Mouse (Mus musculus) intestine, embryonic 14.5 days (tissue): ENCODE results near the gene Ttc12. TPM values are rescaled to one million over a fixed set of nuclear protein-coding genes. Genes with fewer than 3 reads are reported as not detected.

Experiments
- ATAC-seq: fragments of 200-750 bp; cut with Nextera tagmentation; replicated peaks from 2 replicates; pipeline ENCODE4 v1.8.0; 2017; ENCODE audit warnings: low read depth, moderate number of reproducible peaks, moderate TSS enrichment, moderate library complexity; ENCODE audit not compliant: low FRiP score, low TSS enrichment
- DNase-seq: peaks from one replicate; pipeline ENCODE4 v3.0.0-alpha.2; 2018; ENCODE audit warnings: low spot score
- H3K27ac ChIP-seq: fragments of 300-500 bp; sonication (generic); 2 replicates; pipeline ENCODE4 v1.5.1; 2014; ENCODE audit warnings: low read depth, mild to moderate bottlenecking, control low read depth
- H3K27me3 ChIP-seq: fragments of 300-500 bp; sonication (generic); replicated peaks from 2 replicates; pipeline ENCODE4 v1.6.1; 2014; ENCODE audit warnings: low read length, control low read depth; ENCODE audit not compliant: control insufficient read depth, insufficient read depth
- H3K36me3 ChIP-seq: fragments of 300-500 bp; sonication (generic); 2 replicates; pipeline ENCODE4 v1.6.1; 2014; ENCODE audit warnings: low read length, control low read depth; ENCODE audit not compliant: control insufficient read depth, insufficient read depth
- H3K4me1 ChIP-seq: fragments of 300-500 bp; sonication (generic); replicated peaks from 2 replicates; pipeline ENCODE4 v1.6.1; 2014; ENCODE audit warnings: low read length, control low read depth, mixed read lengths; ENCODE audit not compliant: control insufficient read depth, insufficient read depth
- H3K4me2 ChIP-seq: fragments of 300-500 bp; sonication (generic); 2 replicates; pipeline ENCODE4 v1.6.1; 2014; ENCODE audit warnings: low read length
- H3K4me3 ChIP-seq: fragments of 300-500 bp; sonication (generic); 2 replicates; pipeline ENCODE4 v1.5.1; 2014; ENCODE audit warnings: low read depth, low read length, control low read depth, mixed read lengths
- H3K9ac ChIP-seq: fragments of 300-500 bp; sonication (generic); 2 replicates; pipeline ENCODE4 v1.6.1; 2014; ENCODE audit warnings: mild to moderate bottlenecking, low read length
- H3K9me3 ChIP-seq: fragments of 300-500 bp; sonication (generic); 2 replicates; pipeline ENCODE4 v1.6.1; 2016; ENCODE audit warnings: low read length, control low read depth; ENCODE audit not compliant: control insufficient read depth
- WGBS: fragments of 180-500 bp; shearing (Covaris S2); extraction: QIAGEN DNeasy Blood & Tissue Kit; methylation state at CpG from one replicate; pipeline ENCODE4 v1.1.7; 2014; 5-methylcytosine and 5-hydroxymethylcytosine counted together
- polyA plus RNA-seq: library from polyadenylated mRNA; unstranded; fragments of >200 nt; fragmentation: Nextera tagmentation; extraction: Ambion mirVana; gene quantifications from 2 replicates; pipeline ENCODE4 v1.2.1, GENCODE M21; 2014

Gene Ttc12
- polyA plus RNA-seq, 1 experiment from 2014 or later = 1.1 TPM

DNA sequence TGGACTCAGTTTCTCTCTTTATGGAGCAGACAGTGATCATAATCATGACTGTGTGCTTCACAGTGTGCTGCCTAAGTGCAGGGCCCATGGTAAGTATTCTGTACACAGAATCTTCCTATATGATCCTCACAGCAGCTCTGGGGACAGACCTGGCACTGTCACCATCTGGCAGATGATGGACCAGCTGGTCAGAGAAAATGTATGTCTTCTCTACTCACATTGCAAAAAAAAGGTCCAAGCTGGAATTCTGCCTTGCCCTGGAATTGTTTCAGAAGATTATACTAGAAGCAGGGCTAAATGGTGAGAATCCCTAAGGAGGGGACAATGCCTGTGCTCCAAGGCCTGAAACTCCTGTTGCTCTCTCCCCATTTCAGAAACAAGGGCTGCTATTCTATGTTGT, 90.0 kb downstream of the Ttc12 start:
- H3K4me3 ChIP-seq = no peak overlapping the region
- H3K36me3 ChIP-seq = no peaks in the 10 kb centered on the region
- H3K27ac ChIP-seq = no peak overlapping the region
- H3K9ac ChIP-seq = no peak overlapping the region
- H3K9me3 ChIP-seq = no peaks in the 10 kb centered on the region
- no peak for DNase-seq
- ATAC-seq = no peak
- H3K4me2 ChIP-seq = no peak overlapping the region
- H3K4me1 ChIP-seq = no peaks in the 10 kb centered on the region
- no peaks in the 10 kb centered on the region for H3K27me3 ChIP-seq

DNA sequence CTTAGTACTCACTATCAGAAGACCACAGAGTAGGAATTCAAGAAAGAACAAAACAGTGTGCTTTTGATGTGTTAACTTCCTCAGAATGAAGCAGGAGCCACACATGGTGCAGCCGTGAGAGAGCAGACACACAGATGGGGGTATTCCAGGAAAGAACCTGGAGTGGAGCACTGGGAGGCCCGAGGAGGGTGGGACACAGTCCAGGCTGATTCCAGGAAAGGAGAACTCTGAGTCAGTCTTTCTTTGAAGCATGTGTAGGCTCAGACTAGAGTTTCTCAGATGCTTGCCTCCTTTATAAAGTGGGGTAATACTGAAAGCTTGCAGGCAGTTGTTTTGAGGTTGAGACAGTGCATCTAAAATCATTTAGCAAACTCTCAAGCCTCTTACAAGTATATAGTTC, 93.8 kb downstream of the Ttc12 start:
- H3K9ac ChIP-seq = no peak overlapping the region
- no peak overlapping the region for H3K4me2 ChIP-seq
- no peak for DNase-seq
- H3K4me3 ChIP-seq = no peak overlapping the region
- no peaks in the 10 kb centered on the region for H3K27me3 ChIP-seq
- H3K4me1 ChIP-seq = no peaks in the 10 kb centered on the region
- 39% methylated on average over 2 of the region's 2 CpGs for WGBS
- H3K27ac ChIP-seq = no peak overlapping the region
- no peak for ATAC-seq
- no peaks in the 10 kb centered on the region for H3K9me3 ChIP-seq
- H3K36me3 ChIP-seq = no peaks in the 10 kb centered on the region

Other genes with a start within 250 kb of the Ttc12 start
- not detected in 2 replicates for gene Gm4894, start 235.7 kb downstream of the Ttc12 start, polyA plus RNA-seq
- gene Drd2, start 145.6 kb downstream of the Ttc12 start, polyA plus RNA-seq = 0.20 TPM in 1 of 2 replicates, not detected in the other
- not detected in 2 replicates for gene Ankk1, start 59.2 kb downstream of the Ttc12 start, polyA plus RNA-seq